Mouse (Mus musculus): ENCODE results near the gene Cpt1a. TPM values are rescaled to one million over a fixed set of nuclear protein-coding genes. Genes with fewer than 3 reads are reported as not detected.

The Cpt1a gene
- 16.1 TPM in 2 replicates for polyA plus RNA-seq (2015; fragmentation: Nextera tagmentation; extraction: Ambion mirVana)

DNA sequence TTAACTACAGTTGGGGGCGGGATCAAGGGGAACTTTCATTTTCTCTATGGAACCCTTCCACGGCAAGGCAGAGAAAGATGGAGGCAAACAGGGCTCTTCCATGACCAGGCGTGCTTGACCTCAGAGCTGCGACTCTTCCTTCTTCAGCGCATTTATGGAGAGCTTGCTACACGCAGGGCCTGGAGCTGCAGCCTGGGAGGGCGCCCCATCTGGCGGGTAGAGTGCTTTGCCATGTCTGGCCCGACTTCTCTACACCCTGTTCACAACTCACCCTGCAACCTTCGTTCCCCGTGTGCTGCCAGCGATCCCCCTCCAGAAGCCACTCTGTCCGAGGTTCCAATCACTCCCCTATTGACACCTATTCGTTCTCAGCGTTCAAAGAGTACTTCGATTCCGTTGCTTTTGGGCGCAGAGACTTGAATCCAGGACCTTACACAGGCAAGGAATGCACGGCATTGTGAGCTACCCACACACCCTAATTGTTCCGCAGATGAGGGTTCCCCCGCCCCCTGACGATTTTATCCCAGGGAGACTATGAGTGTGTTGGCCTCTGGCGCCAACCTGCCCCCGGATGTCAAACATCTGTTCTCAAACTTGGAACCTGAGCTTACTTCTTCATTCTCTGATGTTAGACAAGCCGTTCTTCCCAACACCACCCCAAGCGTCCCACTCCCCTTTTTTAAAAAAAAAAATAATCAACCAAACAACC, at the start of gene Cpt1a:
Gene Cpt1a, plus strand, starts transcription at position 74 of the 709 bp plus-strand sequence.
- 0 out of 2 replicates have a peak within 1 kb of the TSS, but pooled peaks have one; percentile 39 for H3K27ac ChIP-seq
- H3K36me3 ChIP-seq (replicated peaks), result no peaks in the 10 kb centered on the region
- H3K9me3 ChIP-seq, result no peaks in the 10 kb centered on the region
- H3K4me3 ChIP-seq, result peak within 1 kb of the TSS; percentile 46
- peaks cover 33% of the 10 kb centered on the region for H3K27me3 ChIP-seq (replicated peaks)
- no peak for ATAC-seq (replicated peaks)
- peaks cover 44% of the 10 kb centered on the region for H3K4me1 ChIP-seq
- WGBS, result 4% methylated on average over 26 of the region's 26 CpGs
- H3K9ac ChIP-seq, result peak within 1 kb of the TSS; percentile 45
- H3K4me2 ChIP-seq, result peak within 1 kb of the TSS; percentile 93

GRCm38 (mm10) chr19:3273331-3273730, 48.8 kb upstream of the Cpt1a start:
- Histone ChIP-seq H3K36me3 (replicated peaks) (peaks cover 56% of the 10 kb centered on the region), H3K4me2 (no peak overlapping the region), H3K4me3 (no peak overlapping the region), H3K27me3 (replicated peaks) (no peaks in the 10 kb centered on the region), H3K4me1 (no peaks in the 10 kb centered on the region), H3K9ac (no peak overlapping the region), H3K9me3 (no peaks in the 10 kb centered on the region), H3K27ac (no peak overlapping the region)
- 96% methylated on average over 9 of the region's 9 CpGs for WGBS
- ATAC-seq (replicated peaks), result no peak

DNA sequence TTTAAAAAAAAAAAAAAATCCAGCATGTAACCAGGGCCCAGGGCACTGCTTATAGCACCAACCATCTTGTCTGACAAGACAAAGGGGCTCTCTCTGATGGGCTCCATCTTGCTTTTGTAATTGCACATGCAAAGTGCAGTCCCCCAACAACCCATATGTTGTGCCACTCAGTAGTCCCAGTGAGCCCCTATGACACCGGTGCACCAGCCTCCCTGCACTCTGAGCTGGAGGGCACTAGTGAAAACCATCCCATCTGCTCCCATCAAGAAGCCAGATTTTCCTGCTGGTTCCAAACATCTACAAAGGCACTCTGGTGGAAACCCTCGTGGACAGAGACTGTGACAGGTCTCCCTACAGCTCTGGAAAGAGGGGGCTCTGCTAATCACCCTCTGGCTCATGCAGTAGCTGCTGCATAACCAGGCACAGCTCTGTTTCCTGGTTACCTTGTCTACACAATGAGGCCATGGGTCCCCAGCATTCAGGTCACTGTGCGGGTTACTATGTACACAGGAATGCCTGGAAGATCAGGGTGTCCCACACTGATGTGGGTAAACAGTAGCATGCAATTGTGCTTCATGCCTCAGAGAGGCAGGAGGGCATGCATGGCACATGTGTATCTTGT, 46.3 kb upstream of the Cpt1a start:
- no peak for ATAC-seq (replicated peaks)
- Histone ChIP-seq H3K4me1 (peaks cover 3% of the 10 kb centered on the region), H3K27ac (no peak overlapping the region), H3K27me3 (replicated peaks) (no peaks in the 10 kb centered on the region), H3K4me2 (no peak overlapping the region), H3K9ac (no peak overlapping the region), H3K4me3 (no peak overlapping the region), H3K9me3 (no peaks in the 10 kb centered on the region), H3K36me3 (replicated peaks) (peaks cover 57% of the 10 kb centered on the region)
- 92% methylated on average over 3 of the region's 3 CpGs for WGBS

DNA sequence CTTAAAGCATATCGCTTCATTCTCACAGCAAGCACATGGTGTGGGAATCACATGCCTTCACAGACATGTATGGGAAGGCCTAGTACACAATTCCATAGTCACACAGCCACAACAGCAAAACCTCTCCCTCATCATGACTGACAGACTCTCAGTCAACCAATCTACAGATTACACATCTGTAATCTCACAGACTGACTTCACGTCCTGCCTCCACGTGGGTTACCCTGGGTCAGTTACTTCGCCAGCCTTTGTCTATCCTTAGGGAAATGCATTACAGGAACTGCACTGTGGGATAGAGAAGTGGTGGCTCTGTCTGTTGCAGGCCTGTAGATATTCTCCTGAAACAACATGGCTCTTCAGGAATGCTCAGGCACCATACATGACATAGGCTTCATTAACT, 40.2 kb upstream of the Cpt1a start:
- WGBS, result 77% methylated on average over 4 of the region's 4 CpGs
- ATAC-seq (replicated peaks), result 0 out of 2 replicates have a peak, but pooled peaks have one; percentile 10
- Histone ChIP-seq H3K9ac (peak overlapping the region; percentile 80), H3K36me3 (replicated peaks) (peaks cover 39% of the 10 kb centered on the region), H3K9me3 (no peaks in the 10 kb centered on the region), H3K4me1 (peaks cover 31% of the 10 kb centered on the region), H3K4me3 (peak overlapping the region; percentile 98), H3K27ac (no peak overlapping the region), H3K27me3 (replicated peaks) (no peaks in the 10 kb centered on the region), H3K4me2 (peak overlapping the region; percentile 81)

GRCm38 (mm10) chr19:3282572-3283467, 39.3 kb upstream of the Cpt1a start, which contains the start of the genes Mrpl21 and Ighmbp2:
Gene Mrpl21 (plus strand): TSS chr19:3282901.
Gene Ighmbp2 (minus strand): TSS chr19:3283017.
- Histone ChIP-seq H3K9ac (peak within 1 kb of the TSS; percentile 80), H3K4me3 (peak within 1 kb of the TSS; percentile 98), H3K9me3 (no peaks in the 10 kb centered on the region), H3K36me3 (replicated peaks) (peaks cover 43% of the 10 kb centered on the region), H3K27ac (peak within 1 kb of the TSS; percentile 73), H3K4me2 (peak within 1 kb of the TSS; percentile 81), H3K4me1 (peaks cover 31% of the 10 kb centered on the region), H3K27me3 (replicated peaks) (no peaks in the 10 kb centered on the region)
- peak; percentile 96 for ATAC-seq (replicated peaks)
- WGBS, result under 1% methylated on average over 49 of the region's 49 CpGs

GRCm38 (mm10) chr19:3289006-3289405, 33.1 kb upstream of the Cpt1a start:
- Histone ChIP-seq H3K4me3 (no peak overlapping the region), H3K27me3 (replicated peaks) (no peaks in the 10 kb centered on the region), H3K36me3 (replicated peaks) (peaks cover 50% of the 10 kb centered on the region), H3K9ac (no peak overlapping the region), H3K4me1 (peaks cover 4% of the 10 kb centered on the region), H3K9me3 (no peaks in the 10 kb centered on the region), H3K4me2 (no peak overlapping the region), H3K27ac (no peak overlapping the region)
- no peak for ATAC-seq (replicated peaks)
- 97% methylated on average over 1 of the region's 1 CpGs for WGBS

DNA sequence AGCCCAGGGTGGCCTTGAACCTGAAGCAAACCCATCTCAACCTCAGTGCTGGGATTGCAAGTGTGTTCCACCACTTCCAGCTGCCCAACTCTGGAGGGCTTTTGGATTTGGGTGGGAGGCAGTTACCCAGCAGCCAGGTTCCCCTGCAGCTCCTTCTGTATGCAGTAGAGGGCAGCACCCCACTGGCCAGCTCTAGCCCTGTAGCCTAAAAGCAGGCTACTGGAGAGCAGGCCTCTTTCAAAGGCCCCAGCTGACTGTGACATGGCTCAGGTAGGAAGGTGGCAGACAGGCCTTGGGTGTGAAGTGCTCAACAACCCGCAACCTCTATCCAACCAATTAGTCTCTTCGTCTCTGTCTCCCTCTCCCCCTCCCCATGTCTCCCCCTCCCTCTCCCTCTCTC, 30.1 kb upstream of the Cpt1a start:
- peak; percentile 55 for ATAC-seq (replicated peaks)
- Histone ChIP-seq H3K4me2 (no peak overlapping the region), H3K9me3 (no peaks in the 10 kb centered on the region), H3K9ac (no peak overlapping the region), H3K4me1 (no peaks in the 10 kb centered on the region), H3K4me3 (no peak overlapping the region), H3K27ac (no peak overlapping the region), H3K27me3 (replicated peaks) (no peaks in the 10 kb centered on the region), H3K36me3 (replicated peaks) (peaks cover 29% of the 10 kb centered on the region)
- 75% methylated on average over 2 of the region's 2 CpGs for WGBS

- Histone ChIP-seq H3K9ac (no peak overlapping the region), H3K4me1 (no peaks in the 10 kb centered on the region), H3K4me2 (no peak overlapping the region), H3K27ac (no peak overlapping the region), H3K4me3 (no peak overlapping the region), H3K36me3 (replicated peaks) (peaks cover 22% of the 10 kb centered on the region), H3K9me3 (no peaks in the 10 kb centered on the region), H3K27me3 (replicated peaks) (no peaks in the 10 kb centered on the region)
- 76% methylated on average over 1 of the region's 1 CpGs for WGBS
- no peak for ATAC-seq (replicated peaks)
These were observed 29.1 kb upstream of the Cpt1a start for GRCm38 (mm10) chr19:3292993-3293392.

GRCm38 (mm10) chr19:3295245-3295644, 26.9 kb upstream of the Cpt1a start:
- no peak for ATAC-seq (replicated peaks)
- H3K27ac ChIP-seq, result no peak overlapping the region
- no peak overlapping the region for H3K4me3 ChIP-seq
- no peaks in the 10 kb centered on the region for H3K9me3 ChIP-seq
- H3K4me1 ChIP-seq, result no peaks in the 10 kb centered on the region
- no peaks in the 10 kb centered on the region for H3K27me3 ChIP-seq (replicated peaks)
- H3K9ac ChIP-seq, result no peak overlapping the region
- 85% methylated on average over 6 of the region's 6 CpGs for WGBS
- no peak overlapping the region for H3K4me2 ChIP-seq
- peaks cover 9% of the 10 kb centered on the region for H3K36me3 ChIP-seq (replicated peaks)

- no peaks in the 10 kb centered on the region for H3K36me3 ChIP-seq (replicated peaks)
- H3K9ac ChIP-seq, result no peak overlapping the region
- no peak overlapping the region for H3K27ac ChIP-seq
- no peak for ATAC-seq (replicated peaks)
- no peaks in the 10 kb centered on the region for H3K4me1 ChIP-seq
- H3K4me2 ChIP-seq, result no peak overlapping the region
- H3K27me3 ChIP-seq (replicated peaks), result no peaks in the 10 kb centered on the region
- H3K9me3 ChIP-seq, result no peaks in the 10 kb centered on the region
- no peak overlapping the region for H3K4me3 ChIP-seq
These were observed 25.1 kb upstream of the Cpt1a start for GRCm38 (mm10) chr19:3297034-3297433.

GRCm38 (mm10) chr19:3297775-3298174, 24.4 kb upstream of the Cpt1a start:
- Histone ChIP-seq H3K27ac (no peak overlapping the region), H3K4me1 (no peaks in the 10 kb centered on the region), H3K4me2 (no peak overlapping the region), H3K9ac (no peak overlapping the region), H3K9me3 (no peaks in the 10 kb centered on the region), H3K36me3 (replicated peaks) (no peaks in the 10 kb centered on the region), H3K4me3 (no peak overlapping the region), H3K27me3 (replicated peaks) (no peaks in the 10 kb centered on the region)
- whole genome bisulfite sequencing, result 90% methylated on average over 7 of the region's 7 CpGs
- no peak for ATAC-seq (replicated peaks)

GRCm38 (mm10) chr19:3304017-3304416, 18.1 kb upstream of the Cpt1a start:
- Histone ChIP-seq H3K27ac (no peak overlapping the region), H3K4me1 (no peaks in the 10 kb centered on the region), H3K4me3 (no peak overlapping the region), H3K27me3 (replicated peaks) (no peaks in the 10 kb centered on the region), H3K9me3 (no peaks in the 10 kb centered on the region), H3K4me2 (no peak overlapping the region), H3K9ac (no peak overlapping the region), H3K36me3 (replicated peaks) (no peaks in the 10 kb centered on the region)
- WGBS, result 66% methylated on average over 4 of the region's 4 CpGs
- no peak for ATAC-seq (replicated peaks)
